Mouse (Mus musculus) heart, postnatal 0 days (tissue): ENCODE results near the gene Stoml1.

Experiments
- CTCF ChIP-seq: IDR thresholded peaks from 2 replicates; pipeline ENCODE4 v1.5.1; 2016; ENCODE audit warnings: antibody characterized with exemption, control low read depth, low read depth
- EP300 ChIP-seq: IDR thresholded peaks from 2 replicates; pipeline ENCODE4 v1.6.1; 2016; ENCODE audit warnings: antibody characterized with exemption, low read depth

DNA sequence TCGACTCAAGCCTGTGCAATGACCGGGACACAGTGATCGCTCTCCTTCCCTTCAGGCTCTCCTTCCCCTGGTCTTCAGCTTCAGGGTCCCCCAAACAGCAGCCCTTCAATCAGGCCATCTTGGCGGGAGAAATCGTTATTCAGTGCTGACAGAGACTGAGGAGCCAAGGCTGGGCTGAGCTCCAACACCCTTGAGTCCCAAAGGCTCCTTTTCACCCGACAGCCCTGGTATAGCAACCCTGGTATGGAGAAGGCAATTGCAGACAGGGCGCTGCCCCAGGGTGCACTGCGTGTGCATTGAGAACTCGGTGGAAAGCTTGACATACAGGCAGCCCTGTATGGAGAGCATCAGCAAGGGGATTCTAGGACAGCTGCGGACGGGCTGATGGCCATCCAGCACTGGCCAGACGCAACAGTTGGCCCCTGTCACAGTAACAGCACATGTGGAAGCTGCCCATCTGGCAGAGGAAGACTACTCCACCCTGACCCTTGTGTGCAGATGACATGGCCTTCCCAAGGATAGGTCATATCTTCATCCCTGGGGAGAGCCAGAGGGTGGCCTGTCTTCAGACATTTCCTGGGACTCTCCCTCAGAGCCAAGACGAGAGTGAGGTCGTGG lies 57.2 kb downstream of the Stoml1 start:
- no peak for TF ChIP-seq EP300
- no peak for TF ChIP-seq CTCF
